Mouse (Mus musculus) hindbrain, postnatal 0 days (tissue): ENCODE measurements at regions not wholly inside any gene's neighbourhood (a gene's known extent, or its start where the extent isn't known, plus 50 kb on each side); places are given as distances from the start of the nearest gene placed in this dataset.

Source experiments
- ATAC-seq: fragments of 200-750 bp; cut with Nextera tagmentation; 2 replicates; pipeline ENCODE4 v1.8.0; 2017; ENCODE audit warnings: mild to moderate bottlenecking, moderate TSS enrichment, moderate library complexity
- DNase-seq: peaks from one replicate; pipeline ENCODE4 v3.0.0-alpha.2; 2015; ENCODE audit warnings: low spot score
- H3K27ac ChIP-seq: fragments of 300-500 bp; sonication (generic); 2 replicates; pipeline ENCODE4 v1.5.1; 2014; ENCODE audit warnings: mild to moderate bottlenecking
- H3K27me3 ChIP-seq: fragments of 300-500 bp; sonication (generic); 2 replicates; pipeline ENCODE4 v1.6.1; 2014; ENCODE audit warnings: low read length, mixed read lengths; ENCODE audit not compliant: insufficient read depth
- H3K36me3 ChIP-seq: fragments of 300-500 bp; sonication (generic); 2 replicates; pipeline ENCODE4 v1.6.1; 2014; ENCODE audit warnings: low read length, mixed read lengths; ENCODE audit not compliant: insufficient read depth
- H3K4me1 ChIP-seq: fragments of 300-500 bp; sonication (generic); 2 replicates; pipeline ENCODE4 v1.6.1; 2014; ENCODE audit warnings: antibody characterized with exemption, low read length, mixed read lengths; ENCODE audit not compliant: insufficient read depth
- H3K4me2 ChIP-seq: fragments of 300-500 bp; sonication (generic); 2 replicates; pipeline ENCODE4 v1.6.1; 2014; ENCODE audit warnings: low read depth, mild to moderate bottlenecking, low read length, moderate library complexity, mixed read lengths
- H3K4me3 ChIP-seq: fragments of 300-500 bp; sonication (generic); 2 replicates; pipeline ENCODE4 v1.5.1; 2014; ENCODE audit warnings: low read length
- H3K9ac ChIP-seq: fragments of 300-500 bp; sonication (generic); replicated peaks from 2 replicates; pipeline ENCODE4 v1.6.1; 2014; ENCODE audit warnings: mild to moderate bottlenecking, low read length, moderate library complexity, mixed read lengths
- H3K9me3 ChIP-seq: fragments of 300-500 bp; sonication (generic); 2 replicates; pipeline ENCODE4 v1.6.1; 2016; ENCODE audit warnings: low read length, mixed read lengths
- CTCF ChIP-seq: IDR thresholded peaks from 2 replicates; pipeline ENCODE4 v1.5.1; 2016; ENCODE audit warnings: antibody characterized with exemption, control low read depth, low read depth
- WGBS: fragments of 180-500 bp; shearing (Covaris S2); extraction: QIAGEN DNeasy Blood & Tissue Kit; methylation state at CpG from one replicate; pipeline ENCODE4 v1.1.7; 2014; 5-methylcytosine and 5-hydroxymethylcytosine counted together

GRCm38 (mm10) chr12:69524337-69525035 lies 58.3 kb downstream of the Vcpkmt start:
- Histone ChIP-seq H3K4me2 (no peak overlapping the region), H3K9ac (no peak overlapping the region), H3K27me3 (no peaks in the 10 kb centered on the region), H3K36me3 (no peaks in the 10 kb centered on the region), H3K4me1 (no peaks in the 10 kb centered on the region), H3K9me3 (no peaks in the 10 kb centered on the region), H3K4me3 (no peak overlapping the region), H3K27ac (no peak overlapping the region)
- ATAC-seq, result no peak
- WGBS, result 71% methylated on average over 12 of the region's 12 CpGs
- DNase-seq, result no peak
- TF ChIP-seq CTCF, result no peak

- DNase-seq (no peak), ATAC-seq (no peak)
- Histone ChIP-seq H3K9ac (no peak overlapping the region), H3K27ac (no peak overlapping the region), H3K9me3 (no peaks in the 10 kb centered on the region), H3K4me2 (no peak overlapping the region), H3K36me3 (no peaks in the 10 kb centered on the region), H3K4me1 (no peaks in the 10 kb centered on the region), H3K27me3 (no peaks in the 10 kb centered on the region), H3K4me3 (no peak overlapping the region)
- WGBS, result 95% methylated on average over 2 of the region's 2 CpGs
- no peak for TF ChIP-seq CTCF
Observed at GRCm38 (mm10) chr12:69519869-69520268, 63.0 kb downstream of the Vcpkmt start.

GRCm38 (mm10) chr12:69519028-69519427 lies 63.8 kb downstream of the Vcpkmt start:
- no peak overlapping the region for H3K9ac ChIP-seq
- H3K36me3 ChIP-seq, result no peaks in the 10 kb centered on the region
- H3K27me3 ChIP-seq, result no peaks in the 10 kb centered on the region
- H3K27ac ChIP-seq, result no peak overlapping the region
- TF ChIP-seq CTCF, result no peak
- no peaks in the 10 kb centered on the region for H3K4me1 ChIP-seq
- ATAC-seq (no peak), DNase-seq (no peak)
- H3K4me3 ChIP-seq, result no peak overlapping the region
- no peak overlapping the region for H3K4me2 ChIP-seq
- H3K9me3 ChIP-seq, result no peaks in the 10 kb centered on the region
- WGBS, result 82% methylated on average over 2 of the region's 2 CpGs

GRCm38 (mm10) chr12:69517616-69518015 lies 65.2 kb downstream of the Vcpkmt start:
- H3K4me2 ChIP-seq, result no peak overlapping the region
- no peak for TF ChIP-seq CTCF
- H3K27ac ChIP-seq, result no peak overlapping the region
- 78% methylated on average over 3 of the region's 3 CpGs for whole genome bisulfite sequencing
- DNase-seq, result no peak
- H3K4me1 ChIP-seq, result no peaks in the 10 kb centered on the region
- no peak for ATAC-seq
- H3K27me3 ChIP-seq, result no peaks in the 10 kb centered on the region
- no peaks in the 10 kb centered on the region for H3K9me3 ChIP-seq
- no peak overlapping the region for H3K4me3 ChIP-seq
- H3K36me3 ChIP-seq, result no peaks in the 10 kb centered on the region
- no peak overlapping the region for H3K9ac ChIP-seq

GRCm38 (mm10) chr12:69516314-69516916 lies 66.4 kb downstream of the Vcpkmt start:
- no peaks in the 10 kb centered on the region for H3K4me1 ChIP-seq
- DNase-seq, result no peak
- no peak overlapping the region for H3K4me2 ChIP-seq
- H3K9me3 ChIP-seq, result no peaks in the 10 kb centered on the region
- ATAC-seq, result no peak
- H3K4me3 ChIP-seq, result no peak overlapping the region
- no peaks in the 10 kb centered on the region for H3K36me3 ChIP-seq
- no peak for TF ChIP-seq CTCF
- no peaks in the 10 kb centered on the region for H3K27me3 ChIP-seq
- H3K9ac ChIP-seq, result no peak overlapping the region
- no peak overlapping the region for H3K27ac ChIP-seq
- WGBS, result 83% methylated on average over 10 of the region's 10 CpGs

GRCm38 (mm10) chr12:69515850-69516249 lies 67.0 kb downstream of the Vcpkmt start:
- H3K27ac ChIP-seq, result no peak overlapping the region
- no peaks in the 10 kb centered on the region for H3K27me3 ChIP-seq
- no peaks in the 10 kb centered on the region for H3K4me1 ChIP-seq
- H3K4me3 ChIP-seq, result no peak overlapping the region
- H3K9me3 ChIP-seq, result no peaks in the 10 kb centered on the region
- H3K4me2 ChIP-seq, result no peak overlapping the region
- H3K36me3 ChIP-seq, result no peaks in the 10 kb centered on the region
- ATAC-seq (no peak), DNase-seq (no peak)
- no peak for TF ChIP-seq CTCF
- H3K9ac ChIP-seq, result no peak overlapping the region

- Histone ChIP-seq H3K9ac (no peak overlapping the region), H3K27ac (no peak overlapping the region), H3K4me1 (no peaks in the 10 kb centered on the region), H3K4me2 (no peak overlapping the region), H3K27me3 (no peaks in the 10 kb centered on the region), H3K36me3 (no peaks in the 10 kb centered on the region), H3K9me3 (no peaks in the 10 kb centered on the region), H3K4me3 (no peak overlapping the region)
- ATAC-seq, result no peak
- no peak for DNase-seq
- 72% methylated on average over 9 of the region's 9 CpGs for WGBS
- TF ChIP-seq CTCF, result no peak
Observed at GRCm38 (mm10) chr12:69515117-69515516, 67.7 kb downstream of the Vcpkmt start.
